Mouse (Mus musculus) ES-Bruce4 (cell line): ENCODE measurements around the gene Bcl2.

ENCODE experiments used
- CTCF ChIP-seq: IDR thresholded peaks from one replicate; pipeline ENCODE4 v1.8.1; 2011; ENCODE audit warnings: low read depth, low read length
- EP300 ChIP-seq: IDR thresholded peaks from 2 replicates; pipeline ENCODE4 v1.6.1; 2011; ENCODE audit warnings: low read depth, low read length; ENCODE audit not compliant: insufficient read depth
- POLR2A ChIP-seq: IDR thresholded peaks from one replicate; pipeline ENCODE4 v1.8.1; 2011; ENCODE audit warnings: low read length; ENCODE audit not compliant: insufficient read depth

DNA sequence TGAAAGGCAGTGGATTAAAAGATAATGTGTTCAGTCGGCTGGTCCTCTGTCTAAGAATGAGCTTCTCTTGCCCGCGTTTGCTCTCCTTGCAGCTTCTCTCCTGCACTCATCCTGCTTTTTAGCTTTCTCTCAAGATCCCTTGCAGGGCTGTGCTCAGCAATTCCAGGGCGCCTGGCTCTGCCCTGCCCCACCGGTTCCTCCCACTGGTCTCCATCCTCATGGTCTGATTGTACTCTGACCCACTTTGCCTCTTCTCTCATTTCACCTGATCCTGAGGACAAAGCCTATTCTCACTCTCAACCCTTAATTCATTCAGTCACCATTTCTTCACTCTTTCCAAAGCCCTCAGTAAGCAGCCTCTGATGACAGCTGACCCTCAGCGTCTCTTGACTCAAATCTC, 102.8 kb downstream of the Bcl2 start:
- TF ChIP-seq CTCF (no peak), EP300 (no peak), POLR2A (no peak)
